Mouse (Mus musculus): ENCODE data around the gene Tead3.

GRCm38 (mm10) chr17:28290262-28290661, 60.4 kb downstream of the Tead3 start:
- TF ChIP-seq EP300 (IDR thresholded peaks at IDR 0.05; ENCODE audit: low read depth) (no peak), CTCF (IDR thresholded peaks at IDR 0.05; ENCODE audit: low read depth) (no peak)

Data from liver, embryonic 14.5 days (tissue).